Mouse (Mus musculus): ENCODE data around the gene Cacna1c. TPM values are rescaled to one million over a fixed set of nuclear protein-coding genes. Genes with fewer than 3 reads are reported as not detected.

Cacna1c gene
- total RNA-seq, 2 experiments from 2014 or later: 66.4 to 84.0 TPM

DNA sequence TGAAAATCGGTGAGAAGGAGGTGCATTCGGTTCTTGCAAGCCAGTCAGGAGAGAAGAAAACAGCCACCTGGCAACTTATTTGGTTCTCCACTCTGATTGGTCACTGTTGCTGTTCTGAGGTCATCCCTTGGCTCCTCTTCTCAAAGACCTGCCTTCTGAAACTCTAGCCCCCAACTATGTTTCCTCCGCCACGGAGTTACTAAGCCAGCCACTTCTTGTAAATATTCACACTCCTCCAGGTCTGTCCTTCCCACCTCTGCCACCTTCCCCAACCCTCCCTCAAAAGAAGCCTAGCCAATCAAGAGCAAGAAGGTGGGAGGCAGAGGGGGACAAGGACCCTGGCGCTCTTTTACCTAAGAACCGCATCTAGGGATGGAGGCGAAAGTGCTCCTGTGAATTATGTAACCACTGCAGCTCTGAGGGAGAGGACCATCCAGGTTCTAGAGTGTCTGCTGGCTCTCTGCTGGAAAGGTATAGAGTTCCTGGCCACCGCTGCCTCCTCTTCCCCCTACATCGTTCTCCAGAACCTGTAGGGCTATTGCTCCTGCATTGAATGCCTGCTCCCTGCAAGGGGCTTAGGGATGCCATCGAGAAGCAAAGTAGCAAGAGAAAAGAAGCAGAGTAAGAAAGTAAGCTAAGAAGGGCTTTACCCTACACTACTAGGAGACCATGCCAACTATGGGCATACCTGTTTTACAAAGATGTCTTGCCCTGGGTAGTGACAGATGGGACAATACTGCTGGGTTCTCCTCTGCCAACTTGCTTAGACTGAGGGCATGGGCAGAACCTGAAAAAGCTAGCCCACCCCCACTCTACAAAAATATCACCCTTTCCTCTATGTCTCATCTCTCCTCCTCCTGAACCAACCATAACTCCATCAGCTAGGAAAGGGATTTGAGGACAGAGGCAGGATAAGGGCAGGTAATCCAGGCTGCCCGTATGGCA lies 90.3 kb downstream of the Cacna1c start:
- DNase-seq (ENCODE audit: low spot score in 2 of 2): no peak

DNA sequence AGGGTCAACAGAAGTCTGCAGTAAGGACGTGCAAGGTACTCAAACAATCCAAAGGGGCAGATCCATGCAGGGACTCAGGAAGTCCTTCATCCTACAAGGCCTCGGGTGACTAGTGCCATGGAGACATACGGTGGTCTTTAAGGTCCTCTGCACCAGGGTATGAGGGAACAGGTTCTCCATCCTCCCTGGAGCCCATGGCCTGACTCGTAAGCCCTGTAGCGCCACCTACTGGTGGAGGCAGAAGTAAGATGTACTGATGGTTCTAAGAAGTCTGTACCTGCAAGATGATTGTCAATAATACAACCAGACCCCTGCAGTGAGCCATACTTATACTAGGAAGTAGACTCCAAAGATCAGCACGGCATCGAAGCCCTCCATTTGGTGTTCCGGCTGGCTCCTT lies 92.0 kb downstream of the Cacna1c start:
- peak; percentile 88 for DNase-seq (ENCODE audit: low spot score in 2 of 2)

GRCm38 (mm10) chr6:119102936-119103335 lies 93.3 kb downstream of the Cacna1c start:
- DNase-seq (ENCODE audit: low spot score in 2 of 2): no peak

GRCm38 (mm10) chr6:119099333-119099732 lies 96.9 kb downstream of the Cacna1c start:
- no peak for DNase-seq (ENCODE audit: low spot score in 2 of 2)

DNA sequence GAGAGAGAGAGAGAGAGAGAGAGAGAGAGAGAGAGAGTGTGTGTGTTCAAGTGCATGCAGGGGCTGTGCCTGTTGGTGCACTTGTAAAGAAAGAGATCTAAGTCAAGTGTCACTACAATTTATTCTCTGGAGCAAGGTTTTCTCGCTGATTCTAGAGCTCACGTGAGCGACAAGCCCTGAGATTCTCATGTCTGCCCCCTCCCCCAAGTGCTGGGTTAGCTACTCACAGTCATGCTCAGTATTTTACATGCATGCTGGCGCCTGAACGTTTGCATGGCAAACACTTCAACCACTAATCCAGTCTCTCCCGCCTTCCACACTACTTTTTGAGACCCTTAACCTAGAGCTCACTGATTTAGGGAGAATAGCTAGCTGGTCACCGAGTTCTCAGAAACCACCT lies 99.7 kb downstream of the Cacna1c start:
- no peak for DNase-seq (ENCODE audit: low spot score in 2 of 2)

- no peak for DNase-seq (ENCODE audit: low spot score in 2 of 2)
These were observed 101.1 kb downstream of the Cacna1c start for GRCm38 (mm10) chr6:119095081-119095480.

DNA sequence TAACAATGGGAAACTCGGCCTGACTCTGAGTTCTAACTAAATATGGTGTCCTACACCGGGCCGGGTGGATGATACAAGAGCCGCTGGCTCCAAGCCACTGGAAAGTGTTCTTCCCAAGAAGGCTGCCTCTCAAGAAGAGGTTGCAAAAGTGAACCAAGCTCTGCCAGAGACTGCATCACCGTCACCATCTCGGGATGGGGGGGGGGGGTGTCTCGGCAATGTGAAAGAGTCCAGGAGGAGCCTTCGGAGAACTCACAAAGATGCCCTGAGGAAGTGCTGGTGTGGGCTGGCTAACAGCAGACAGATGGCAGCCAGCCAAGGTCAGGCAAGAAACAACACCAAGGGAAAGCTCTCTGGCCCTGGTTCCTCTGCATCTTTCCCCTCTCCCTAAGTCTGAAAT lies 107.0 kb downstream of the Cacna1c start:
- peak; percentile 61 to 64 for DNase-seq (ENCODE audit: low spot score in 2 of 2)

GRCm38 (mm10) chr6:119088381-119088780 lies 107.8 kb downstream of the Cacna1c start:
- no peak for DNase-seq (ENCODE audit: low spot score in 2 of 2)

- no peak for DNase-seq (ENCODE audit: low spot score in 2 of 2)
These were observed 108.3 kb downstream of the Cacna1c start for GRCm38 (mm10) chr6:119087919-119088318.

GRCm38 (mm10) chr6:119085789-119086188 lies 110.4 kb downstream of the Cacna1c start:
- DNase-seq (ENCODE audit: low spot score in 2 of 2): no peak

DNA sequence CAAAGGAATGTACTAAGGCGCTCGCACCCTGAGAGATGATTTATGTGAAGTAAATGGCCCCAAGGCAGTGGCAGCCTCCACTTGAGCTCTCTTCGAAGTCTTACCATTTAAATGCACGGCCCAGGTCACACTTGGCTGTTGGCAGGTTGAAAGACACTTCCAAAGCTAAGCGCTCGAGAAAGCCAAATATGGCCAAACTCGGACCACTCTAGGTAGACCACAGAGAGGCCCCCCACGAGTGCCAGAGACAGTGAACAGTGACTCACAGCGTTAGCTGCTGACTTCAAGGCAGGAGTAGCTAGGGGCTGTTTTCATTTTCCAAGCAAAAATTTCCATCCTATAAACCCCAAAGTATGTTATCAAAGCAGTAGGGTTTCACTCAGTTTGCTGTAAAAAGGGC lies 111.7 kb downstream of the Cacna1c start:
- DNase-seq (ENCODE audit: low spot score in 2 of 2): no peak

GRCm38 (mm10) chr6:119083559-119083958 lies 112.7 kb downstream of the Cacna1c start:
- DNase-seq (ENCODE audit: low spot score in 2 of 2): no peak

DNA sequence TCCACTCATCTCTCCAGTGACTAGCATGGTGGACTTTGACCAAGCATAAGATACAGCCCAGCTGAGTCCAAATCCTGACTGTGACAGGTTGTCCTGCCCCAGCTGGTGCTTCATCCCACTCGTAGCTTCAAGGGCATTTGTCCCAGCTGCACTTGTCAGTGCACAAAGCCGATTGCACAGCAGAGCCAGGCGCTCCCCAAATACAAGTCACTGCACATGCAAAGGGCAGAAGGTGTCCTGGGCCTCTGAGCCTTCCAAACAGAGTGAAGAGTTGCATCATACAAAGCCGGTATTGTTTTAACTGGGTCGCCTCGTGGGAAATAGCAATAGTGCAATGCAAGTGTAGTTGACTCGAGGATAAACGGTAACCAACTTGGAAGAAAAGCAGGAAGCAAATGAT lies 113.6 kb downstream of the Cacna1c start:
- no peak for DNase-seq (ENCODE audit: low spot score in 2 of 2)

GRCm38 (mm10) chr6:119081650-119082049 lies 114.6 kb downstream of the Cacna1c start:
- DNase-seq (ENCODE audit: low spot score in 2 of 2): no peak

- no peak for DNase-seq (ENCODE audit: low spot score in 2 of 2)
These were observed 116.6 kb downstream of the Cacna1c start for GRCm38 (mm10) chr6:119079626-119080025.

- no peak for DNase-seq (ENCODE audit: low spot score in 2 of 2)
These were observed 117.3 kb downstream of the Cacna1c start for GRCm38 (mm10) chr6:119078912-119079311.

DNA sequence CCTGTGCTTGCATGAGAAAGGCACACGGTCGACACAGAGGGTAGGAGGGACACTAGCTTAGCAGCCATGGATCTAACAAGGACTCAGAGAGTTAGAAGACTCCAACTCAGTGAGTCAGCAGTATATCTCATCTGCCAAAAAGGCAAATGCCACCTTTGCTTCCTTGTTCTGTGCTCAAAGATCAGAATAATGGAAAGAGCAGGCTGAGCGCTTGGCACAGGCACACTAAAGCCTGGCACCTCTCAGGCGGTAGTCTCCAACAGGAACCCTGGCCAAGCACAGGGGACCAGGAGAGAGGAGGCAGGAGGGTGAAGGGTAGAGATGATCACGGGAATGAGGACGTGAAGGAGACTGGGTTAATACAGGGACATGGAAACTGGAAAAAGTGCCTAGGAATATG lies 119.0 kb downstream of the Cacna1c start:
- no peak for DNase-seq (ENCODE audit: low spot score in 2 of 2)

DNA sequence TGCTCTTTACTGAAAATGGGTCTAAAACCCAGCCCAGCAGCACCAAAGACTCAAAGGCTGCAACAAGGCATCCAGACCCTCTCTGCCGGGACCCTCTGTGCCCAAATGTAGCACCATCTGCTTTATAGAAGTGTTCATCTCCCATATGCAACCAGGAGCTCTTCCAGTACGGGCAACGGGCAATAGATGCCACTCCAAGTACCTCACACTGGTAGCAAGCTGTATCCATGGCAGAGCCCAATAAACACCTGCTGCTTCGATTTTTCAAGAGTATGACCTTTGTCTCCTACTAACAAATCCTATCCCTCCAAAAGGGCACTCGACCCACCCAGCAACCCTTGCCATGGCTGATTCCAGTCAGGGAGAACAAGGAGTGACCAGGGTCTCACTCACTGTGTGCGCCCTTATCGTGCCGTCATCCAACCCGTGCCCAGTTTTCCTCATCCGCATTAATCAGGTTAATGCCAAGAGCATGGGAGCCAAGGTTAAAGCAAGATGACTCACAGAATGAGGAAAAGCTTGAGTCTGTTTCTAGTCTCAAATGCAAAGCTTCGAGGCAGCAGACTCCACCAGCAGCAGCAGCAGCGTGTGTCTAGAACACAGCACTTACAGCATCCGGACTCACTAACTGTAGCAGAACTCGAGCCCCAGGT lies 122.7 kb downstream of the Cacna1c start:
- peak; percentile 45 to 57 for DNase-seq (ENCODE audit: low spot score in 2 of 2)

GRCm38 (mm10) chr6:119072772-119073171 lies 123.4 kb downstream of the Cacna1c start:
- no peak for DNase-seq (ENCODE audit: low spot score in 2 of 2)

DNA sequence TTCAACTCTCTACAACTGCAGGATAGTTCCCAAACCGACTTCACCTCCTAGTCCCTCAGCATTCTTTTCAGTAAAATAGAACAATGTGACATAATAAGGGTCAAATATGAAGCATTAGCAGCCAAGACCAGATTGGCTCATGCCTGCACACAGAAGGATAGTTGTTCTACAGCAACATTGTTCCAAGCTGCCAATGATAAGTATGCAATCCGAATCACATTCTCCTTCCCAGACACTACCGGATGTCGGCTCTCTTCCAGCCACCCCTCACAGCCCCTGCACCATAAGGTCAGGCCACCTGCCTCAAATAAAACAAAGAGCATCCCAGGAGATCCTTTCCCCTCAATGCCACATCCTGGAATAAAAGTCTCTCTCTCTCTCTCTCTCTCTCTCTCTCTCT lies 125.4 kb downstream of the Cacna1c start:
- DNase-seq (ENCODE audit: low spot score in 2 of 2): no peak

DNA sequence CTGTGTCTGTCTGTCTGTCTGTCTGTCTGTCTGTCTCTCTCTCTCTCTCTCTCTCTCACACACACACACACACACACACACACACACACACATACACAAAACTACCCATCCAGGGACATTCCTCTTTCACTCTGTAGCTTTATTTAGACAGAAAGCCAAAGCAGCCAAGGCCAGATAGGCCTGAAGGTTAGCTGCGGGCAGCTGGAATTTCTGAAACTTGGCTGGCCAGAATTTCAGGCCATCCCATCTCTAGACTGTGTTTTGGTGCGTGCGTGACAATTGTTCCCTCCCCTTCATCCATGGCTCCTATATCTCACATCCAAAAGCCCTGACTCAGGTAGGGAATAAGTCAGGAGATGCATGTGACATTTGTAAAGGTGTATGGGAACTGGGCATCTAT lies 125.9 kb downstream of the Cacna1c start:
- no peak for DNase-seq (ENCODE audit: low spot score in 2 of 2)

DNA sequence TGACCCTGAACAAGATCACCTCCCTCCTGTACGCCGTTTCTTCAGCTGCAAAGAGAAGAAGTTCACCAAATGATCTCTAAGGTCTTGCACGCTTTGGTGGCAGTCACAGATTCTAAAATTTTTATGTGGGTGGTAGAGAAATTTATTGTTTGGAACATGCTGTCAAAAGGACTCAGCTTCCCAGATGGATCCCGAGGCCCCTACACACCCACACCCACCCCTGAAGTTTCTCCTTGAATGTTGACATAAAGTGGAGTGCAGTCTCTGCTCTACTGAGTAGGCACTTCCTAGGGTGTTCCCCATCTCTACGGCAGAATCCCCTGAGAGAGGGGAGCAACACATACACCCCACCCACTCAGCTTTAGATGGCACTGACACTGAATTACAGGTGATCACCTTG lies 127.1 kb downstream of the Cacna1c start:
- DNase-seq (ENCODE audit: low spot score in 2 of 2): no peak

All from adrenal gland, adult 18-20 months (tissue).